Mouse (Mus musculus) midbrain, embryonic 12.5 days (tissue): ENCODE results near the gene Gm10553. TPM values are rescaled to one million over a fixed set of nuclear protein-coding genes. Genes with fewer than 3 reads are reported as not detected.
"Not testable (repeated sequence)": the region's sequence is repeated elsewhere in the genome, so short reads cannot be mapped to it uniquely, and the experiment has no call there.

Experiments
- ATAC-seq: fragments of 200-750 bp; cut with Nextera tagmentation; 2 replicates; pipeline ENCODE4 v1.8.0; 2017; ENCODE audit warnings: low read depth, moderate TSS enrichment, moderate library complexity; ENCODE audit not compliant: low FRiP score
- H3K27ac ChIP-seq: fragments of 300-500 bp; sonication (generic); replicated peaks from 2 replicates; pipeline ENCODE4 v1.5.1; 2016; ENCODE audit warnings: mild to moderate bottlenecking
- H3K27me3 ChIP-seq: fragments of 300-500 bp; sonication (generic); 2 replicates; pipeline ENCODE4 v1.6.1; 2016; ENCODE audit warnings: mild to moderate bottlenecking
- H3K36me3 ChIP-seq: fragments of 300-500 bp; sonication (generic); 2 replicates; pipeline ENCODE4 v1.6.1; 2016
- H3K4me1 ChIP-seq: fragments of 300-500 bp; sonication (generic); 2 replicates; pipeline ENCODE4 v1.6.1; 2016
- H3K4me2 ChIP-seq: fragments of 300-500 bp; sonication (generic); replicated peaks from 2 replicates; pipeline ENCODE4 v1.6.1; 2016; ENCODE audit warnings: mild to moderate bottlenecking, moderate library complexity
- H3K4me3 ChIP-seq: fragments of 300-500 bp; sonication (generic); 2 replicates; pipeline ENCODE4 v1.5.1; 2016; ENCODE audit warnings: mild to moderate bottlenecking
- H3K9ac ChIP-seq: fragments of 300-500 bp; sonication (generic); replicated peaks from 2 replicates; pipeline ENCODE4 v1.6.1; 2016; ENCODE audit warnings: mild to moderate bottlenecking, moderate library complexity
- H3K9me3 ChIP-seq: fragments of 300-500 bp; sonication (generic); 2 replicates; pipeline ENCODE4 v1.6.1; 2016; ENCODE audit warnings: mild to moderate bottlenecking
- WGBS: fragments of 180-500 bp; shearing (Covaris S2); methylation state at CpG from one replicate; pipeline ENCODE4 v1.1.7; 2016; 5-methylcytosine and 5-hydroxymethylcytosine counted together
- polyA plus RNA-seq: library from polyadenylated mRNA; unstranded; fragments of >200 nt; fragmentation: Nextera tagmentation; extraction: Ambion mirVana; gene quantifications from 2 replicates; pipeline ENCODE4 v1.2.1, GENCODE M21; 2016

Gm10553 gene
- polyA plus RNA-seq, 1 experiment from 2014 or later: not detected

DNA sequence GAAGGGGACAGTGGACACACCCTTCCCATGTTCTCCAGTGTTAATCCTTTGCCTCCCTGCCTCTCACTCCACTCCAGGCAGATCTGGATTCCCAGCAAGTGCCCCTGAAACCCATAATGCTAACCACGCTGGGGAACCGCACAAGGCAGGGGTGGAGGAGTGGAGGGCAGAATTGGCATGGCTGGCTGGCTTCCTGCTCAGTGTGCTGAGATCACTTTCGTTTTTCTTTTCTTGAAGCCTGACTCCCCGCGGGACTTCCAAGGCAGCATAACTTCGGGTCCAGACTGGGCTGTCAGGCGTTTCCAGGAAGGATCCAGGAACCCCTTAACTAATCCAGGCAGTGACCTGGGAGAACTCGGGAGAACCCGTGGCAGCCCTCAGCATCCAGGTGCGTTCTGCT, 11.6 kb downstream of the Gm10553 start:
- not testable (repeated sequence) for H3K9me3 ChIP-seq, H3K27ac ChIP-seq
- WGBS: 70% methylated on average over 10 of the region's 10 CpGs

DNA sequence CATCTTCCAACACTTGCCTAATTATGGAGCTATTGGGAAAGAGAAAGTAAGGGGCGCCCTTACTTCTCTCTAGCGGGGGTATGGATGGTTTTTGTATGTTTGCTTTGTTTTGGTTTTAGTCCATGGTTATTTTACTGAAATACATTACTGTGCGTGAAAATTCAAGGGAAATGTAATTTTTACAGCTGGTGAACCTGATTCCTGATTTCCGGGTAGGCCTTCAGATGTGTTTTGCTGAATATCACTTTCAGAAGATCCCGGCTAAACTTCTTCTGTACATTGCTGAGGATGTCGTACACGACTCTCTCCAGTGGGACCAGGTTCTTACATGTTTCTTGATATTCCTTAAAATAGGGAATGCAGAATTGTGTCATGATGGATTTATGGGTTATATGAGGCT, 12.3 kb downstream of the Gm10553 start:
- not testable (repeated sequence) for ATAC-seq, H3K4me1 ChIP-seq
- WGBS: 86% methylated on average over 7 of the region's 7 CpGs

More for the DNA sequence above, 11.6 kb downstream of the Gm10553 start:
- H3K36me3 ChIP-seq, H3K27me3 ChIP-seq, H3K4me2 ChIP-seq, H3K4me3 ChIP-seq, H3K4me1 ChIP-seq, ATAC-seq, H3K9ac ChIP-seq: not testable (repeated sequence)

GRCm38 (mm10) chr1:85112889-85113288, 12.9 kb downstream of the Gm10553 start:
- H3K9me3 ChIP-seq: peaks cover 13% of the 10 kb centered on the region
- not testable (repeated sequence) for H3K36me3 ChIP-seq, ATAC-seq, H3K27me3 ChIP-seq, H3K27ac ChIP-seq, H3K9ac ChIP-seq, H3K4me1 ChIP-seq, H3K4me3 ChIP-seq, H3K4me2 ChIP-seq
- 72% methylated on average over 2 of the region's 5 CpGs for WGBS

More for the DNA sequence above, 12.3 kb downstream of the Gm10553 start:
- not testable (repeated sequence) for H3K9ac ChIP-seq, H3K9me3 ChIP-seq, H3K27ac ChIP-seq, H3K36me3 ChIP-seq, H3K4me2 ChIP-seq, H3K4me3 ChIP-seq, H3K27me3 ChIP-seq

- WGBS: 74% methylated on average over 3 of the region's 3 CpGs
- H3K27me3 ChIP-seq, H3K4me3 ChIP-seq, H3K27ac ChIP-seq, H3K36me3 ChIP-seq, H3K4me1 ChIP-seq, H3K4me2 ChIP-seq, H3K9ac ChIP-seq: not testable (repeated sequence)
- peak; percentile 65 for ATAC-seq
- peaks cover 13% of the 10 kb centered on the region for H3K9me3 ChIP-seq
Measured at GRCm38 (mm10) chr1:85114078-85114477, 14.1 kb downstream of the Gm10553 start.

DNA sequence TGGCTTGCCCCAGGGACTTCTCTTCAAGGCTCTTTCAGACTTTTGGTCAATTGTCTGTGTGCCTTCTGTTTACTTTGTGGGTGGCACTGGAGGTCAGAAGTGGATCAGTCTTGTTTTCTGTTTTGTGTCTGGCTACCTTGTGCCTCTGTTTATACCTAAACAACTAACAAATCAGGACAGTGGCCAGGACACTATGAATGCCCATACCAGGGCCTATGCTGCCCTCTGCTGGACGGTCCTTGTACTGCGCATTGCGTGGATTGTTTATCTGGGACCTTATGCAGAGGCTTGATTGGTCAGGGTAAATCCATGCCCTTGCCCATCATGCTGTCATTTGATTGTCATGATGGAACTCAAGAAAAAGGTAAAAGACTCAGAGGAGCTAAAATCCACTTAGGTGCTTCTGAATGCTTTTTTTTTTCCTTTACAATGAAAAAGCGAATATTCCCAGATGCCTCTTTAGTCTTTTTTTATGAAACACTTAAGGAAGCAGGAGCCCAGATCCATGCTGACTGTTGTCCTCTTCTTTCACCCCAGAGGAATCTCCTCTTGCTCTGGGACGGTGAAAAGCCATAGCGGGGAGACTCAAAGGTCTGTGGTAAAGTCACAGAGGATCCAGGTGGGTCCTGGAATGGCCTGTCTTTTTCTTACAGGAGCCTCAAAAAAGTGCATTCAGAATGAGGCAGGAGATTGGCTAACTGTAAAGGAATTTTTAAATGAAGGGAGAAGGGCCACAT, 14.9 kb downstream of the Gm10553 start:
- not testable (repeated sequence) for H3K36me3 ChIP-seq, ATAC-seq, H3K27ac ChIP-seq, H3K4me3 ChIP-seq, H3K9ac ChIP-seq, H3K4me2 ChIP-seq, H3K4me1 ChIP-seq, H3K27me3 ChIP-seq
- WGBS: 53% methylated on average over 6 of the region's 6 CpGs
- H3K9me3 ChIP-seq: peaks cover 13% of the 10 kb centered on the region

DNA sequence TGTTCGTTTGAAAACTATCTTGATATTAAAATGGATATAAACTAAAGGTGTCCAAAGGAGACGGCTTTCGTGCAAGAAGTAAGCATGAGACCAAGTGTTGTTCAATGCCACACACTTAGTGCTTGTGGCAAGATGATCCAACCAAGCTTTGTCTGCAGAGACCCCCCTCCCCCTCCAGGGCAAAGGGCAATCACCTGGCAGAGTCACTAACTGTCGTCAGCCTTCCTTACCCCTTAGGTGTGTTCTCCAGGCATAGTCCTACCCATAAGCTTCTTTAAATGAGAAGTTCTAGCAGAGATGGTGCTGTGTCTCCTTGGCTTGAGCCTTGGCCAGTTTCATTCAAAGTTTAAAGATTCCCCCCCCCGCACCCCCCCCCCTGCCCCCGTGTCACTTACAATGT, 17.6 kb downstream of the Gm10553 start:
- not testable (repeated sequence) for H3K27me3 ChIP-seq, H3K36me3 ChIP-seq, H3K27ac ChIP-seq, H3K4me3 ChIP-seq, ATAC-seq, H3K9ac ChIP-seq, H3K9me3 ChIP-seq, H3K4me2 ChIP-seq, H3K4me1 ChIP-seq
- WGBS: 76% methylated on average over 4 of the region's 6 CpGs

GRCm38 (mm10) chr1:85118341-85118740, 18.4 kb downstream of the Gm10553 start:
- WGBS: 86% methylated on average over 5 of the region's 6 CpGs
- not testable (repeated sequence) for H3K4me3 ChIP-seq, H3K4me1 ChIP-seq, H3K9me3 ChIP-seq, H3K27me3 ChIP-seq, H3K4me2 ChIP-seq, H3K9ac ChIP-seq, ATAC-seq, H3K27ac ChIP-seq, H3K36me3 ChIP-seq

DNA sequence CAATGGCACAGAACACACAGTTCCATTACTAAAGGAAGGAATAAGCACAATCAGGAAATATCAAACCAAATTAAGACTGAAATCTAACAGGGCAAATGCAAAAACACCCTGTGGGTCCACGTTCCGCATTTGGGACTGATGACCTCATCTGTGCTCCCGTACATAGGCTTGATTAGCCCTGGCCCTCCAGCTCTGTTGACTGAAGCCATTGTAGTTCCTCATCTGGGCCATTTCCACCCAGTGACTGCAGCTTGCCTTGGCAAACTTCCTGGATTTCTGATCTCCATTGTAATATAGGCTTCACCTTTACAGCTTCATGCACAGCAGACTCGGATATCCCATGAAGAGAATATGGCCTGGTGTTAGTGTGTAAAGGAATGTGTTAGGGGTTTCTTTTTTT, 21.9 kb downstream of the Gm10553 start:
- ATAC-seq, H3K4me2 ChIP-seq: not testable (repeated sequence)
- WGBS: 90% methylated on average over 4 of the region's 4 CpGs

GRCm38 (mm10) chr1:85133671-85134070, 33.7 kb downstream of the Gm10553 start:
- not testable (repeated sequence) for H3K4me3 ChIP-seq, ATAC-seq, H3K4me2 ChIP-seq, H3K9me3 ChIP-seq, H3K27me3 ChIP-seq, H3K36me3 ChIP-seq, H3K27ac ChIP-seq, H3K4me1 ChIP-seq, H3K9ac ChIP-seq
- 87% methylated on average over 22 of the region's 22 CpGs for WGBS

More for the DNA sequence above, 21.9 kb downstream of the Gm10553 start:
- H3K36me3 ChIP-seq, H3K9ac ChIP-seq, H3K4me3 ChIP-seq, H3K27me3 ChIP-seq, H3K4me1 ChIP-seq, H3K27ac ChIP-seq, H3K9me3 ChIP-seq: not testable (repeated sequence)

Other genes with a start within 250 kb of the Gm10553 start
- 12.3 and 15.4 TPM in 2 replicates for gene Slc16a14, start 165.0 kb upstream of the Gm10553 start, polyA plus RNA-seq
- gene A530032D15Rik, start 9.7 kb downstream of the Gm10553 start, polyA plus RNA-seq: not detected in 2 replicates
- not detected in 2 replicates for gene C130026I21Rik, start 170.4 kb downstream of the Gm10553 start, polyA plus RNA-seq